In genomic region chr16:94260938-94261630, GRCm38 (mm10) we compare ENCODE assay signal across 25 mouse cellular contexts. TPM values are rescaled to one million over a fixed set of nuclear protein-coding genes. Genes with fewer than 3 reads are reported as not detected.
DNase-seq lines count a peak whose midpoint lies in the region; ATAC-seq and TF ChIP-seq lines count a peak whose summit lies in the region.
"Had no signal": no experiment of that assay in that cellular context is flagged by ENCODE, and none has a peak within 500 bp of the region (broad histone marks: within the 10 kb centered on the region; RNA-seq: fewer than 3 reads in every experiment).

No protein-coding gene starts in this region.

- no peak for TF ChIP-seq EP300 in stomach, postnatal 0 days (optimal IDR thresholded peaks at IDR 0.05)

- no peaks in the 10 kb centered on the region for H3K27me3 ChIP-seq in stomach, postnatal 0 days (ENCODE audit: control insufficient read depth, insufficient read depth, low read length)
- H3K27me3 ChIP-seq: CH12.LX; embryonic facial prominence, embryonic 15.5 days; forebrain, embryonic 15.5 days; hindbrain, embryonic 15.5 days; Patski had no signal

- H3K4me2 ChIP-seq in stomach, postnatal 0 days (replicated peaks; ENCODE audit: low read depth), result no peak overlapping the region
- H3K4me2 ChIP-seq: embryonic facial prominence, embryonic 15.5 days; forebrain, embryonic 12.5 days; forebrain, embryonic 15.5 days; heart, embryonic 11.5 days; hindbrain, embryonic 12.5 days; hindbrain, embryonic 15.5 days had no signal

- H3K4me3 ChIP-seq in gastrocnemius, adult 2 months, result no peak overlapping the region
- H3K4me3 ChIP-seq in stomach, postnatal 0 days (ENCODE audit: low read depth, low read length), result no peak overlapping the region
- H3K4me3 ChIP-seq: embryonic facial prominence, embryonic 15.5 days; forebrain, embryonic 12.5 days; forebrain, embryonic 15.5 days; hindbrain, embryonic 12.5 days; hindbrain, embryonic 15.5 days had no signal

- H3K27ac ChIP-seq in gastrocnemius, adult 2 months, result no peak overlapping the region
- H3K27ac ChIP-seq in stomach, postnatal 0 days (replicated peaks), result no peak overlapping the region
- H3K27ac ChIP-seq: embryonic facial prominence, embryonic 15.5 days; forebrain, embryonic 12.5 days; forebrain, embryonic 15.5 days; hindbrain, embryonic 12.5 days; hindbrain, embryonic 15.5 days had no signal

- H3K9ac ChIP-seq in stomach, postnatal 0 days (ENCODE audit: low read length), result no peak overlapping the region
- H3K9ac ChIP-seq: embryonic facial prominence, embryonic 15.5 days; forebrain, embryonic 12.5 days; forebrain, embryonic 15.5 days; hindbrain, embryonic 12.5 days; hindbrain, embryonic 15.5 days had no signal

- WGBS in stomach, postnatal 0 days, result 68% methylated on average over 19 of the region's 19 CpGs

- H3K36me3 ChIP-seq in stomach, postnatal 0 days (ENCODE audit: control insufficient read depth, insufficient read depth, low read length), result no peaks in the 10 kb centered on the region
- H3K36me3 ChIP-seq: embryonic facial prominence, embryonic 15.5 days; forebrain, embryonic 12.5 days; forebrain, embryonic 15.5 days; hindbrain, embryonic 12.5 days; hindbrain, embryonic 15.5 days had no signal

- no peaks in the 10 kb centered on the region for H3K9me3 ChIP-seq in stomach, postnatal 0 days (ENCODE audit: control insufficient read depth, low read length)
- H3K9me3 ChIP-seq: embryonic facial prominence, embryonic 15.5 days; forebrain, embryonic 12.5 days; forebrain, embryonic 15.5 days; G1E; hindbrain, embryonic 12.5 days; hindbrain, embryonic 15.5 days had no signal

- TF ChIP-seq CTCF in gastrocnemius, adult 2 months (IDR thresholded peaks at IDR 0.05), result no peak
- TF ChIP-seq CTCF in stomach, postnatal 0 days (IDR thresholded peaks at IDR 0.05; ENCODE audit: low read depth), result no peak

- peak; percentile 11 for DNase-seq in gastrocnemius, adult 2 months
- no peak for DNase-seq in gastrocnemius, postnatal 10 days
- peak; percentile 44 for DNase-seq in layer of hippocampus, adult 9-11 months
- no peak for DNase-seq in layer of hippocampus, postnatal 25 days (ENCODE audit: extremely low spot score in 1 of 2, low spot score in 1 of 2)
- DNase-seq in thymus, postnatal 4 days, result peak; percentile 6
- no peak for DNase-seq in thymus, postnatal 0 days (ENCODE audit: low spot score)
- peak; percentile 38 for DNase-seq in stomach, postnatal 0 days (ENCODE audit: low spot score)
- DNase-seq: adrenal gland, adult 2 months; adrenal gland, postnatal 14 days; B cell, adult 2 months; cerebellum, adult 11 months; cerebellum, adult 2 months; cerebellum, adult 9-11 months; cerebellum, postnatal 25 days; gastrocnemius, postnatal 14 days had no signal

- intact Hi-C loops in gastrocnemius, adult 2 months (cut with DNase I), result loop anchor here (2.0 kb wide), 1 partner anchor 322 kb away; no protein-coding TSS in a partner anchor

- ATAC-seq in stomach, postnatal 0 days (ENCODE audit: low FRiP score, low TSS enrichment), result no peak
- ATAC-seq in activated CD4-positive, CD25-positive, alpha-beta regulatory T cell, adult 4 months, result no peak
- ATAC-seq: forebrain, embryonic 15.5 days; Patski had no signal

- no peaks in the 10 kb centered on the region for H3K4me1 ChIP-seq in stomach, postnatal 0 days (replicated peaks; ENCODE audit: control insufficient read depth, insufficient read depth)
- H3K4me1 ChIP-seq: forebrain, embryonic 12.5 days; forebrain, embryonic 15.5 days; hindbrain, embryonic 12.5 days had no signal

RNA-seq across cellular contexts. Expression of gene Hlcs, which starts 52.3 kb away (rescaled TPM):
- 10 to 100 TPM in 1 of 2 experiments, 1 to 10 TPM in 1; 7.5 to 10.3 TPM for total RNA-seq in gastrocnemius, adult 2 months (2021)
- total RNA-seq in gastrocnemius, postnatal 10 days (2021), result 1 to 10 TPM; 7.0 to 7.7 TPM
- 10 to 100 TPM; 12.4 to 13.7 TPM for total RNA-seq in layer of hippocampus, postnatal 25 days (2021)
- 3.8 and 5.6 TPM in 2 replicates for polyA plus RNA-seq in thymus, postnatal 0 days (2015; fragmentation: Nextera tagmentation; extraction: Ambion mirVana)
- 7.0 TPM in 2 replicates for polyA plus RNA-seq in stomach, postnatal 0 days (2015; fragmentation: Nextera tagmentation; extraction: Ambion mirVana)
- polyA plus RNA-seq in activated CD4-positive, CD25-positive, alpha-beta regulatory T cell, adult 4 months (2017; shearing (Covaris generic)), result 1 to 10 TPM; 6.4 to 7.9 TPM

Comparison
In these comparisons a context has a peak if more than half of its experiments do, and no peak if none do; other contexts are left out.
1. DNase-seq: peak in gastrocnemius, adult 2 months (single experiment), layer of hippocampus, adult 9-11 months (single experiment), thymus, postnatal 4 days (single experiment) and stomach, postnatal 0 days (single experiment); none in gastrocnemius, postnatal 10 days (single experiment), layer of hippocampus, postnatal 25 days (0 of 2) and thymus, postnatal 0 days (single experiment).